Mouse (Mus musculus) cerebellum, adult 2 months (tissue): ENCODE results near the gene Egfl6. TPM values are rescaled to one million over a fixed set of nuclear protein-coding genes. Genes with fewer than 3 reads are reported as not detected.
"Not testable (repeated sequence)": the region's sequence is repeated elsewhere in the genome, so short reads cannot be mapped to it uniquely, and the experiment has no call there.

ENCODE experiments used
- DNase-seq, 2 experiments: peaks; one replicate each; pipeline ENCODE4 v3.0.0; 2021
- H3K27ac ChIP-seq: fragments of 200-500 bp; 2 replicates; pipeline ENCODE4 v1.5.1; 2012; ENCODE audit warnings: low read length, control low read depth, inconsistent platforms; ENCODE audit not compliant: insufficient read depth
- H3K27me3 ChIP-seq: fragments of 200-500 bp; 2 replicates; pipeline ENCODE4 v1.6.1; 2012; ENCODE audit warnings: inconsistent platforms, mild to moderate bottlenecking, low read length, moderate library complexity; ENCODE audit not compliant: control insufficient read depth, insufficient read depth
- H3K4me1 ChIP-seq: fragments of 200-500 bp; 2 replicates; pipeline ENCODE4 v1.6.1; 2011; ENCODE audit warnings: low read length; ENCODE audit not compliant: control insufficient read depth, insufficient read depth
- H3K4me3 ChIP-seq: fragments of 200-500 bp; replicated peaks from 2 replicates; pipeline ENCODE3; 2011; ENCODE audit warnings: mild to moderate bottlenecking, low read depth, low read length, control low read depth; ENCODE audit not compliant: insufficient read depth
- CTCF ChIP-seq: fragments of 200-500 bp; IDR thresholded peaks from 2 replicates; pipeline ENCODE4 v1.5.1; 2011; ENCODE audit warnings: low read depth, mild to moderate bottlenecking, control low read depth, low read length, moderate library complexity, borderline replicate concordance; ENCODE audit not compliant: insufficient read depth
- POLR2A ChIP-seq: fragments of 200-500 bp; IDR thresholded peaks from 2 replicates; pipeline ENCODE4 v1.6.1; 2011; ENCODE audit warnings: low read length, control low read depth, borderline replicate concordance; ENCODE audit not compliant: insufficient read depth
- WGBS: fragments of 180-500 bp; shearing (Covaris S2); methylation state at CpG from one replicate; pipeline ENCODE4 v1.1.7; 2018; 5-methylcytosine and 5-hydroxymethylcytosine counted together
- polyA plus RNA-seq: library from polyadenylated mRNA; depleted of rRNA; stranded (reverse); fragments of >200 nt; gene quantifications from 2 replicates; pipeline ENCODE4 v1.2.3, GENCODE M21; 2012

The Egfl6 gene
- polyA plus RNA-seq, 1 experiment = 2.0 TPM

- Histone ChIP-seq H3K27ac (no peak overlapping the region), H3K4me3 (no peak overlapping the region), H3K4me1 (no peaks in the 10 kb centered on the region), H3K27me3 (no peaks in the 10 kb centered on the region)
- no peak for DNase-seq
- 95% methylated on average over 3 of the region's 3 CpGs for WGBS
- TF ChIP-seq CTCF = no peak
- no peak for TF ChIP-seq POLR2A
Observed at GRCm38 (mm10) chrX:166515923-166516322, 69.6 kb downstream of the Egfl6 start.

GRCm38 (mm10) chrX:166514035-166514434 lies 71.5 kb downstream of the Egfl6 start:
- H3K4me1 ChIP-seq, H3K27ac ChIP-seq, H3K27me3 ChIP-seq, DNase-seq, H3K4me3 ChIP-seq: not testable (repeated sequence)
- 19% methylated on average over 12 of the region's 12 CpGs for WGBS

GRCm38 (mm10) chrX:166512071-166512470 lies 73.4 kb downstream of the Egfl6 start:
- no peak overlapping the region for H3K4me3 ChIP-seq
- no peaks in the 10 kb centered on the region for H3K27me3 ChIP-seq
- H3K4me1 ChIP-seq = no peaks in the 10 kb centered on the region
- H3K27ac ChIP-seq = no peak overlapping the region
- no peak for DNase-seq
- 86% methylated on average over 4 of the region's 4 CpGs for WGBS
- no peak for TF ChIP-seq POLR2A

GRCm38 (mm10) chrX:166511107-166511506 lies 74.4 kb downstream of the Egfl6 start:
- Histone ChIP-seq H3K27ac (no peak overlapping the region), H3K27me3 (no peaks in the 10 kb centered on the region), H3K4me3 (no peak overlapping the region), H3K4me1 (no peaks in the 10 kb centered on the region)
- TF ChIP-seq CTCF (no peak), POLR2A (no peak)
- DNase-seq = no peak

- Histone ChIP-seq H3K4me1 (no peaks in the 10 kb centered on the region), H3K4me3 (peak overlapping the region; percentile 99), H3K27ac (peak overlapping the region; percentile 100), H3K27me3 (no peaks in the 10 kb centered on the region)
- DNase-seq = peak; percentile 91 to 94
- TF ChIP-seq POLR2A = peak; percentile 76; the same call in 1 of the 2 replicates
- TF ChIP-seq CTCF = no peak
- WGBS = 4% methylated on average over 65 of the region's 65 CpGs
Observed at GRCm38 (mm10) chrX:166509761-166510738, 75.5 kb downstream of the Egfl6 start.

GRCm38 (mm10) chrX:166504421-166504820 lies 81.1 kb downstream of the Egfl6 start:
- H3K27ac ChIP-seq = no peak overlapping the region
- no peaks in the 10 kb centered on the region for H3K4me1 ChIP-seq
- no peaks in the 10 kb centered on the region for H3K27me3 ChIP-seq
- TF ChIP-seq POLR2A = no peak
- no peak for TF ChIP-seq CTCF
- WGBS = 59% methylated on average over 2 of the region's 2 CpGs
- no peak overlapping the region for H3K4me3 ChIP-seq
- no peak for DNase-seq

DNA sequence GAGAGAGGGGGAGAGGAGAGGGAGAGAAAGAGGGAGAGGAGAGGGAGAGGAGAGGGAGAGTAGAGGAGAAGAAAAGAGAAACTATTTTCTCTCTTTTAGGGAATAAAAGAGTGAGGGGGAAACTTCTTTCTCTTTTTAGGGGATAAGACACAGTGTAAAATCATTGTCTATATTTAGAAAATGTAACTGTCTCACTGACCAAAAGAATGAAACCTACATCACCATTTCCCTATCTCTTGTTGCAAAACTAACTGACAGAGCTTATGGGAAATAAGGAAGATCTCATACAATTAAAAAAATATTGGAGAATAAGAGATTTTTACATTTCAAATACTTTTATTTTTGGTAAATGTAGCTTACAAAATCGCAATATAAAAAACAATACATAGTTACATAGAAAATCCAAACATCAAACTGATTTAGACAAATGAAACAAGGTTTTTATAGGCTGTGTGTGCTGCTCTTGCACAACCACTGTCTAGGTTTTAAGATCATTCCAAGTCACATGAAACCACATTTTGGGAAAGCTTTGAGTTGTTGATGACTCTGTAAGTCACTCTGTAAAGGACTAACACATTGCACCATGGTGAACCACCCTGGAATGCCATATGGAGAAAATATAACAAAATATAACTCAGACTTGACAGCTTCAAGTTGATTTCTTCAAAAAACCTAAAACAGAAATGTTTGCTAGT lies 85.9 kb downstream of the Egfl6 start:
- Histone ChIP-seq H3K27ac (no peak overlapping the region), H3K4me1 (no peaks in the 10 kb centered on the region), H3K4me3 (no peak overlapping the region), H3K27me3 (no peaks in the 10 kb centered on the region)
- no peak for TF ChIP-seq CTCF
- TF ChIP-seq POLR2A = no peak
- DNase-seq = no peak
- WGBS = 85% methylated on average over 1 of the region's 1 CpGs

DNA sequence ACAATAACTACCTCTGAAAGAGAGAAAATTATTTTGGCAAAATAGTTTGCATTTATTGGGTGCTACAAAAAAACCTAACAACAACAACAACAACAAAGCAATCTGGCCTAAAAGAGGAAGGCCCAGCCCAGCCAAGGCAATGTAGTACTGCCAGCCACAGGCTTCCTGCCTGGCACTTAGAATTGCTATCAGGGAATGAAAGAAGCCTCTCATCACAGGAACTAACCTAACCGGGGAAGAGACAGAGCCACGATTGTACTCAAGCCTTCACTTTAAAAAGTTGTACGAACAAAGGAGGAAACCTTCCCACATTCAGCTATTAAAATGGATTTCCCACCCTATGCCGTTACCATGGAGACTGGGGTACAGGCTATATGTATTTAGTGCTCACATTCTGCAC lies 87.7 kb downstream of the Egfl6 start:
- H3K27me3 ChIP-seq = no peaks in the 10 kb centered on the region
- no peak for DNase-seq
- TF ChIP-seq CTCF (no peak), POLR2A (no peak)
- no peak overlapping the region for H3K4me3 ChIP-seq
- no peak overlapping the region for H3K27ac ChIP-seq
- H3K4me1 ChIP-seq = no peaks in the 10 kb centered on the region
- 43% methylated on average over 4 of the region's 4 CpGs for WGBS
